Mouse (Mus musculus) bone marrow macrophage, adult 2 months (primary cell): ENCODE measurements at regions not wholly inside any gene's neighbourhood (a gene's known extent, or its start where the extent isn't known, plus 50 kb on each side); places are given as distances from the start of the nearest gene placed in this dataset.

Experiments used
- H3K27ac ChIP-seq: 2 replicates; pipeline ENCODE4 v1.5.1; 2012; ENCODE audit warnings: low read depth, low read length; ENCODE audit not compliant: insufficient read depth
- H3K4me1 ChIP-seq: 2 replicates; pipeline ENCODE4 v1.6.1; 2012; ENCODE audit warnings: low read length; ENCODE audit not compliant: control insufficient read depth, insufficient read depth
- H3K4me3 ChIP-seq: 2 replicates; pipeline ENCODE4 v1.5.1; 2012; ENCODE audit warnings: mild to moderate bottlenecking, low read length, moderate library complexity; ENCODE audit not compliant: insufficient read depth
- CTCF ChIP-seq: IDR thresholded peaks from 2 replicates; pipeline ENCODE4 v1.5.1; 2012; ENCODE audit warnings: low read depth, mild to moderate bottlenecking, low read length, moderate library complexity
- POLR2A ChIP-seq: IDR thresholded peaks from 2 replicates; pipeline ENCODE4 v1.6.1; 2012; ENCODE audit warnings: mild to moderate bottlenecking, low read depth, low read length, borderline replicate concordance

GRCm38 (mm10) chr17:14610791-14611522 lies 83.1 kb downstream of the Thbs2 start:
- H3K27ac ChIP-seq, result no peak overlapping the region
- TF ChIP-seq POLR2A, result no peak
- no peak for TF ChIP-seq CTCF
- no peaks in the 10 kb centered on the region for H3K4me1 ChIP-seq
- no peak overlapping the region for H3K4me3 ChIP-seq

GRCm38 (mm10) chr17:14608845-14609244 lies 85.2 kb downstream of the Thbs2 start:
- Histone ChIP-seq H3K4me1 (no peaks in the 10 kb centered on the region), H3K27ac (no peak overlapping the region), H3K4me3 (no peak overlapping the region)
- TF ChIP-seq CTCF (no peak), POLR2A (no peak)

GRCm38 (mm10) chr17:14606356-14606989 lies 87.6 kb downstream of the Thbs2 start:
- Histone ChIP-seq H3K27ac (no peak overlapping the region), H3K4me1 (no peaks in the 10 kb centered on the region), H3K4me3 (no peak overlapping the region)
- TF ChIP-seq CTCF, result no peak
- no peak for TF ChIP-seq POLR2A

- H3K4me3 ChIP-seq, result no peak overlapping the region
- TF ChIP-seq POLR2A, result no peak
- no peak for TF ChIP-seq CTCF
- H3K4me1 ChIP-seq, result peaks cover 6% of the 10 kb centered on the region
- H3K27ac ChIP-seq, result no peak overlapping the region
Measured at GRCm38 (mm10) chr17:14599681-14600080, 94.4 kb downstream of the Thbs2 start.

- Histone ChIP-seq H3K27ac (no peak overlapping the region), H3K4me1 (peaks cover 6% of the 10 kb centered on the region), H3K4me3 (no peak overlapping the region)
- no peak for TF ChIP-seq CTCF
- TF ChIP-seq POLR2A, result no peak
Measured at GRCm38 (mm10) chr17:14596470-14596869, 97.6 kb downstream of the Thbs2 start.

GRCm38 (mm10) chr17:14595525-14595924 lies 98.5 kb downstream of the Thbs2 start:
- TF ChIP-seq POLR2A, result no peak
- no peak for TF ChIP-seq CTCF
- Histone ChIP-seq H3K27ac (no peak overlapping the region), H3K4me1 (peaks cover 9% of the 10 kb centered on the region), H3K4me3 (no peak overlapping the region)

GRCm38 (mm10) chr17:14588086-14588817 lies 105.8 kb downstream of the Thbs2 start:
- H3K27ac ChIP-seq, result no peak overlapping the region
- peaks cover 3% of the 10 kb centered on the region; the same call in 1 of the 2 replicates for H3K4me1 ChIP-seq
- no peak for TF ChIP-seq CTCF
- no peak for TF ChIP-seq POLR2A
- H3K4me3 ChIP-seq, result no peak overlapping the region

- Histone ChIP-seq H3K4me3 (no peak overlapping the region), H3K4me1 (peaks cover 34% of the 10 kb centered on the region), H3K27ac (no peak overlapping the region)
- no peak for TF ChIP-seq CTCF
- TF ChIP-seq POLR2A, result no peak
Measured at GRCm38 (mm10) chr17:14579671-14580070, 114.4 kb downstream of the Thbs2 start.

- no peak for TF ChIP-seq CTCF
- no peak for TF ChIP-seq POLR2A
- Histone ChIP-seq H3K4me1 (peaks cover 34% of the 10 kb centered on the region), H3K4me3 (no peak overlapping the region)
Measured at GRCm38 (mm10) chr17:14578721-14579120, 115.3 kb downstream of the Thbs2 start.

GRCm38 (mm10) chr17:14578194-14578593 lies 115.8 kb downstream of the Thbs2 start:
- peaks cover 34% of the 10 kb centered on the region for H3K4me1 ChIP-seq
- no peak overlapping the region for H3K4me3 ChIP-seq
- no peak for TF ChIP-seq CTCF
- TF ChIP-seq POLR2A, result no peak
- peak overlapping the region; percentile 17; the same call in 1 of the 2 replicates for H3K27ac ChIP-seq

More at GRCm38 (mm10) chr17:14578721-14579120, 115.3 kb downstream of the Thbs2 start:
- no peak overlapping the region for H3K27ac ChIP-seq
